Mouse (Mus musculus) heart, embryonic 12.5 days (tissue): ENCODE measurements at regions not wholly inside any gene's neighbourhood (a gene's known extent, or its start where the extent isn't known, plus 50 kb on each side); places are given as distances from the start of the nearest gene placed in this dataset.

Experiments
- ATAC-seq: fragments of 200-750 bp; cut with Nextera tagmentation; 2 replicates; pipeline ENCODE4 v1.8.0; 2017; ENCODE audit warnings: moderate TSS enrichment, moderate library complexity; ENCODE audit not compliant: insufficient number of reproducible peaks, low FRiP score
- H3K27ac ChIP-seq: fragments of 300-500 bp; sonication (generic); 2 replicates; pipeline ENCODE4 v1.5.1; 2016; ENCODE audit warnings: mild to moderate bottlenecking, moderate library complexity; ENCODE audit not compliant: poor library complexity, severe bottlenecking
- H3K27me3 ChIP-seq: fragments of 300-500 bp; sonication (generic); replicated peaks from 2 replicates; pipeline ENCODE4 v1.6.1; 2016; ENCODE audit warnings: mild to moderate bottlenecking, moderate library complexity
- H3K36me3 ChIP-seq: fragments of 300-500 bp; sonication (generic); 2 replicates; pipeline ENCODE4 v1.6.1; 2016; ENCODE audit warnings: mild to moderate bottlenecking, moderate library complexity
- H3K4me1 ChIP-seq: fragments of 300-500 bp; sonication (generic); replicated peaks from 2 replicates; pipeline ENCODE4 v1.6.1; 2016; ENCODE audit warnings: mild to moderate bottlenecking
- H3K4me2 ChIP-seq: fragments of 300-500 bp; sonication (generic); 2 replicates; pipeline ENCODE4 v1.6.1; 2016; ENCODE audit warnings: mild to moderate bottlenecking, moderate library complexity
- H3K4me3 ChIP-seq: fragments of 300-500 bp; sonication (generic); 2 replicates; pipeline ENCODE4 v1.5.1; 2016; ENCODE audit warnings: mild to moderate bottlenecking
- H3K9ac ChIP-seq: fragments of 300-500 bp; sonication (generic); 2 replicates; pipeline ENCODE4 v1.6.1; 2016; ENCODE audit warnings: mild to moderate bottlenecking, moderate library complexity
- H3K9me3 ChIP-seq: fragments of 300-500 bp; sonication (generic); replicated peaks from 2 replicates; pipeline ENCODE4 v1.6.1; 2016; ENCODE audit warnings: mild to moderate bottlenecking, moderate library complexity
- WGBS: fragments of 180-500 bp; shearing (Covaris S2); methylation state at CpG from one replicate; pipeline ENCODE4 v1.1.7; 2016; 5-methylcytosine and 5-hydroxymethylcytosine counted together

DNA sequence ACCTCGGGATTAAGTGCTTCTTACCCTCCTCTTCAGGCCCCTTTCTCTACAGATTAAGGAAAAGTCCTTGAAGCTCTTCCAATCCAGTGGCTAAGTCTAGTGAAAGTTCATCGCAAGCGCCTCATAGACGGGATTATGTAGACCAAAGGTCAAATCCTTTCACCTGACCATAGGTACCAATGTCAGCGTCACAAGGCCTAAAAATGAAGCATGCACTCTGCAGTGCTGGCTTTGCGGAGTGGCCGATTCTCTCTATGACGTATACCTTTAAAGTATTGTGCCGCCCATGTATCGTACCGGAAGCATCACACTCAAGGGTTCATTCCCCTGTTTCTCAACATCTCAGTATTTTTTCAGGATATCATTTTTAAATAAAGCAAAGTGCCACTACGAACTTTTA lies 100.5 kb upstream of the Npvf start:
- H3K4me1 ChIP-seq = no peaks in the 10 kb centered on the region
- H3K9ac ChIP-seq = no peak overlapping the region
- H3K4me3 ChIP-seq = no peak overlapping the region
- H3K9me3 ChIP-seq = no peaks in the 10 kb centered on the region
- no peak overlapping the region for H3K4me2 ChIP-seq
- H3K27me3 ChIP-seq = no peaks in the 10 kb centered on the region
- no peak overlapping the region for H3K27ac ChIP-seq
- WGBS = 87% methylated on average over 12 of the region's 12 CpGs
- ATAC-seq = no peak
- H3K36me3 ChIP-seq = no peaks in the 10 kb centered on the region

DNA sequence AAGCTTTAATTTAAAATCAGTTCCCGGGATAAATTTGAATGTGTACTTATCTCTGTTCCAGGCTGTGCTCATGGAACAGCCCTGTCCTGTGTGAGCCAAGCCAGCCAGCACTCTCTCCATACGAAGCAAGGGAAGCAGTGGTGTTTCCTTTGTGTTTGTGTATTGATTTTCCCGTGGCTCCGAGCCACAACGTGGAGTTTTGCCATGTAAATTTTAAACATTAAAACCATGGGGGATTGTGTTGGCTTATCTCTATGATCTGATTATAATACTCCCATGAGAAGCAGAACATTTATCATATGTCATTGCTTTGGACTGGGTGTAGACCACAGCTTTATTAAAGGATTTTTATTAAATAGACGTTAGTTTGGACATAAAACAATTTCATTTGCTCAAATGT lies 106.1 kb upstream of the Npvf start:
- 65% methylated on average over 6 of the region's 6 CpGs for WGBS
- H3K4me2 ChIP-seq = no peak overlapping the region
- H3K4me1 ChIP-seq = no peaks in the 10 kb centered on the region
- no peaks in the 10 kb centered on the region for H3K9me3 ChIP-seq
- ATAC-seq = no peak
- no peaks in the 10 kb centered on the region for H3K36me3 ChIP-seq
- H3K4me3 ChIP-seq = no peak overlapping the region
- H3K27ac ChIP-seq = no peak overlapping the region
- no peak overlapping the region for H3K9ac ChIP-seq
- no peaks in the 10 kb centered on the region for H3K27me3 ChIP-seq

DNA sequence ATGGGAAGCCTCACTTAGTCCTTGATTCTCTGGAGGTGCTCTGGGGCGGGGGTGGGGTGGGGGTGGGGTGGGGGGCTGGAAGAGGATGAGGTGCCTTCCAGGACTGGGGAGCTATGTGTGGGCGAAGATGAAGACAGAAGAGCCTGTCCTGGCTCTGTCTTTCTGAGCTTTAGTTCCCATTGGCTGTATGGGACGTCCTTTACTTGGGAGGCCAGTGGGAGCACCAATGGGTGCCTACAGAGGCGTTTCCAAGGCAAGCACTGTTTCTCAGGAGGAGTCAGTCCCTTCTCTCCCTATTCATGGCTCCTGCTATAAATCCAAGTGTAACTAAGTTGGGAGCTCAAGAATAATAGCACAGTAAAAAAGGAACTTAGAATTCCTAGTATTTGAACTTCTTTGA lies 108.9 kb upstream of the Npvf start:
- ATAC-seq = no peak
- Histone ChIP-seq H3K9ac (no peak overlapping the region), H3K4me1 (no peaks in the 10 kb centered on the region), H3K27me3 (no peaks in the 10 kb centered on the region), H3K36me3 (no peaks in the 10 kb centered on the region), H3K27ac (no peak overlapping the region), H3K4me3 (no peak overlapping the region), H3K4me2 (no peak overlapping the region), H3K9me3 (no peaks in the 10 kb centered on the region)
- 52% methylated on average over 4 of the region's 4 CpGs for WGBS

DNA sequence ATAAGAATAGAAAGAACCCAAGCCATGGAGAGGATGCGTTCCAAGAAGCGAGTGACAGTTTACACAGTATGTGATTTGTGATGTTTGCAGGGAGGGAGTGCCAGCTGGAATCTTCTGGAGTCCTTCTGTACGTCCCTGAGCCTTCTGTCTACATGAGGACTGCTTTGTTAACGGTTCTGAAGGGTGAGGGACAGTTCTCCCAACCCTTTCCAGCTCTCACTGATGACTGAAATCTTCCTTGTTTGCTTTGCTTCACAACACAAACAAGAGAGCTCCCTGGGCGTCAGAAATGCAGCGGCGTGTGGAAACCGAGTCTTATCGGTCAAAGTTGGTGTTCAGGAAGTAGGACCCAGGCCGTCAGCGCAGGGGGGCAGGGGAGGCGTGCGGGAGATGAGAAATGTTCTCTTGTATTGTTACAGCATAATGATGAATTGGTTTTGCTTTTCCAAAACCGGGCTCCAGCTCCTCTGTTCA lies 112.2 kb upstream of the Npvf start:
- 49% methylated on average over 14 of the region's 14 CpGs for WGBS
- H3K4me1 ChIP-seq = no peaks in the 10 kb centered on the region
- no peaks in the 10 kb centered on the region for H3K9me3 ChIP-seq
- ATAC-seq = no peak
- H3K4me3 ChIP-seq = no peak overlapping the region
- no peaks in the 10 kb centered on the region for H3K27me3 ChIP-seq
- H3K9ac ChIP-seq = no peak overlapping the region
- no peak overlapping the region for H3K27ac ChIP-seq
- H3K36me3 ChIP-seq = no peaks in the 10 kb centered on the region
- peak overlapping the region; percentile 35 for H3K4me2 ChIP-seq

DNA sequence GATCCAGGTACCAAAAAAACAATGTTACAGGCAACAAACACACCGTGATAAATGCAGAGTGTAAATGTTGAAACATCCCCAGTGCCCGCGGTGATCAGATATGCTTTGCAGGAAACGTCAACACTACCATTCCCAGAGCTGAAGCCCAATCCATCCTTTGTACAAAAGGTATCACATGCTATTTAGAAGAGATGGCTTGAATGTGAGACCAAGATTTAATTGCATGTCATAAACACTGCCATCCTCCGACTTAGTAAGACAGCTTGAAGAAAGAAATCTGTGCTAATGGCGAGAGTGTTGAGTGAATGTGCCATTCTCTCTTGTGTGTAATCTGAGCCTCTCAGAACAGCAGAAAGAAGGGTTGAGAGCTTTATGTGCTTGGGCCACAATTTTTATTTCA lies 112.9 kb upstream of the Npvf start:
- H3K27ac ChIP-seq = no peak overlapping the region
- H3K4me1 ChIP-seq = no peaks in the 10 kb centered on the region
- ATAC-seq = no peak
- no peak overlapping the region for H3K9ac ChIP-seq
- no peaks in the 10 kb centered on the region for H3K9me3 ChIP-seq
- no peaks in the 10 kb centered on the region for H3K36me3 ChIP-seq
- H3K4me2 ChIP-seq = no peak overlapping the region
- WGBS = 46% methylated on average over 6 of the region's 6 CpGs
- no peak overlapping the region for H3K4me3 ChIP-seq
- H3K27me3 ChIP-seq = no peaks in the 10 kb centered on the region

DNA sequence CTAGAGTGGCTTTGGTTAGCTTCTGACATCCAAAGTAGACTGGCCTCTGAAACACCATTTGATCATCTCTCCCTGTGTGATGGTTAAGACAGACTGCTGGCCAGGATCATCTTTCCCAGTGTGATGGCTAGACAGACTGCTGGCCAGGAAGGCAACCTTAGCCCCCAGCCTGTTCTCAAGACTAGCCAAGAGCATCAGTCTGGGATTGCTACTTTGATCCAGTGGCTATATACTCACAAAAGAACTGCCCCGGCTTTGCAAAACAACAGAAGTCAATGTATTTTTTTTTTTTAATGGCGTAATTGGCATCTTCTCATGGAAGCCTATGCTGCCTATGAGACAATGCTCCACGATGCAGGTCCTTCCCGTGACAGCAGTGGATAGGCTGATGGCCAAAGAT lies 113.6 kb upstream of the Npvf start:
- H3K27ac ChIP-seq = no peak overlapping the region
- no peaks in the 10 kb centered on the region for H3K4me1 ChIP-seq
- H3K9me3 ChIP-seq = no peaks in the 10 kb centered on the region
- no peak overlapping the region for H3K9ac ChIP-seq
- no peak overlapping the region for H3K4me2 ChIP-seq
- H3K4me3 ChIP-seq = no peak overlapping the region
- no peak for ATAC-seq
- H3K36me3 ChIP-seq = no peaks in the 10 kb centered on the region
- 86% methylated on average over 4 of the region's 4 CpGs for WGBS
- no peaks in the 10 kb centered on the region for H3K27me3 ChIP-seq

DNA sequence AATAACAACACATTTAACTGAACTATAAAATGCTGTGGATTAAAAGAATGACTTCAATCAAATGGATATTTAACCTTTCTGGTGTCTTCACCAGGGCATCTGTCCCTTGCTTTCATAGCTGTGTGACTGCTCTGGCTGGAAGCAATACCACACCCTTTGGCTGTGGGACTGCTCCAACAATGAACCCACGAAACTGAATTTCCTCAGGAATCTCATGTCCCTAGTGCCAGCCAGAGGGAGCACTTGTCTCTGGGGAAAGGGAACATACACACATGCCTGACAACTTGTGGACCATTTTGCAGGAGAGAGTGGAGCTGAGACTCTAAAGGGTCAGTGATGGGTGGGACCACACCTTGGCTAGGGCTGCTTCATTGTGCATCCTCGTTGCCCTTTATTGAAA lies 114.9 kb upstream of the Npvf start:
- Histone ChIP-seq H3K9ac (no peak overlapping the region), H3K4me2 (no peak overlapping the region), H3K4me1 (no peaks in the 10 kb centered on the region), H3K27ac (no peak overlapping the region), H3K9me3 (no peaks in the 10 kb centered on the region), H3K36me3 (no peaks in the 10 kb centered on the region), H3K27me3 (no peaks in the 10 kb centered on the region), H3K4me3 (no peak overlapping the region)
- no peak for ATAC-seq
- 83% methylated on average over 2 of the region's 2 CpGs for WGBS

DNA sequence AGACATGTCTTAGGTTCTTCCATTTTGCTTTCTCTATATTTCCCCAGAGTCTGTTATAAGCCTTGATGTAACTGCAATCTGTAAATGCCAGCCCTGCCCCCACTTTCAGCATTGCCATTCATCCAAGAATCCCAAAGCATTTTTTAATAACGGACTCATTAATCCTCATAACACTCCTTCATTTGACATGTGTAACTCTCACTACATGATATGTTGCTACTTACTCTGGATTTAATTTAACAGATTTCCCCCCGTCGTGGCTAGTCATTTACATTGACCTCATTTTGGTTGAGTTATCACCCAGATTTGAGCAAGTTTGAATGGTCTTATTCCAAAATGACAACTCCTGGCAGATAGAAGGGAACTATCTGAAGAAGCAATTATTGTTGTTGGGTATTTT lies 116.2 kb upstream of the Npvf start:
- no peak overlapping the region for H3K4me2 ChIP-seq
- H3K4me3 ChIP-seq = no peak overlapping the region
- no peaks in the 10 kb centered on the region for H3K36me3 ChIP-seq
- H3K4me1 ChIP-seq = no peaks in the 10 kb centered on the region
- H3K9ac ChIP-seq = no peak overlapping the region
- WGBS = 85% methylated on average over 3 of the region's 3 CpGs
- ATAC-seq = no peak
- no peaks in the 10 kb centered on the region for H3K9me3 ChIP-seq
- H3K27me3 ChIP-seq = no peaks in the 10 kb centered on the region
- no peak overlapping the region for H3K27ac ChIP-seq

DNA sequence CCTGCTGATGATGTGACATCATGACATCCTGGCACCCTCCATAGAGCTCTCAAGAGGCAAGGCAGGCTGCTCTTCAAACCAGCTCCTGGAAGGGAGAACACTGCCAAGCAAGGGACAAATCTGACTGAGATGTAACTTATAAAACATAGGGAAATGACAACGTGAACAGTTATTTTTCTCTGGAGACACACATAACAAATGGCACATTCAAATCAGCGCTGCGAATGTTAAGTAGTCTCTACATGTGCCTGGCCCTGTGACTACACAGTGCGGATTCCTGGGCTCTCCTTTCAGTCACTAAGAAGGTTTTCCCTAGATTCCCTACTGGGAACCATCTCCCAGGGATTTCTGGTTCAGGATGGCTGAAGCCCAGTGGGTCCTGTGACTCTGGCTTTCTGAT lies 121.4 kb upstream of the Npvf start:
- Histone ChIP-seq H3K9ac (no peak overlapping the region), H3K4me1 (peaks cover 9% of the 10 kb centered on the region), H3K4me2 (no peak overlapping the region), H3K4me3 (no peak overlapping the region), H3K27me3 (no peaks in the 10 kb centered on the region), H3K36me3 (no peaks in the 10 kb centered on the region), H3K27ac (no peak overlapping the region), H3K9me3 (no peaks in the 10 kb centered on the region)
- ATAC-seq = no peak
- WGBS = 82% methylated on average over 4 of the region's 4 CpGs

DNA sequence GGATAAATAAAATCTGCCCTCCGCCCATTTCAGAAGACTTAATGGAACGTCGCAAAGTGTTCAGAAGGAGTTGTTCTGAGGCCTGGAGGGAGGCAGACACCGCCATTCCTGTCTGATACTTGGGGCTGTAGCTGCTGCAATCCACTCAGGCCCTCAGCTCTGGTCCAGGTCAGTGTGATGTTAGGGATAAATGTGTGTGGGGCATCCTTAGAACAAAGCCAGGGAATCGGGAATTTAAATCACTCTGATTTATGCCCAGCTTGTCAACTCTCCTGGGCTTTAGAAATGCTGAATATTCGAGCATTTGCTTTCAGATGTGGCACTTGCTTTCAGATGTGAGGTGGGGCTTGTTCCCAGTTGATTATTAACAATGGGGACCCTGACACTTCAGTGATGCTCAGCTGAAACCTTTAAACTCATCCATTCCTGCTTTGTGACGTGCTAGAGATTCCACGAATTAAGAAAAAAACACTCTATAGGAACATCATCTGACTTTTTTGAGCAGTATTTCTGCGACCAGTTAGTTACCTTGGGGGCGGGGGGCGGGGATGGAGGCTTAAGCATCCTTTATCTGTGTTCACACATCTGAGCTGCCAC lies 122.1 kb upstream of the Npvf start:
- H3K9me3 ChIP-seq = no peaks in the 10 kb centered on the region
- H3K4me3 ChIP-seq = no peak overlapping the region
- 62% methylated on average over 11 of the region's 11 CpGs for WGBS
- H3K27ac ChIP-seq = no peak overlapping the region
- no peaks in the 10 kb centered on the region for H3K36me3 ChIP-seq
- peaks cover 9% of the 10 kb centered on the region for H3K4me1 ChIP-seq
- H3K9ac ChIP-seq = no peak overlapping the region
- H3K27me3 ChIP-seq = no peaks in the 10 kb centered on the region
- no peak for ATAC-seq
- H3K4me2 ChIP-seq = no peak overlapping the region

DNA sequence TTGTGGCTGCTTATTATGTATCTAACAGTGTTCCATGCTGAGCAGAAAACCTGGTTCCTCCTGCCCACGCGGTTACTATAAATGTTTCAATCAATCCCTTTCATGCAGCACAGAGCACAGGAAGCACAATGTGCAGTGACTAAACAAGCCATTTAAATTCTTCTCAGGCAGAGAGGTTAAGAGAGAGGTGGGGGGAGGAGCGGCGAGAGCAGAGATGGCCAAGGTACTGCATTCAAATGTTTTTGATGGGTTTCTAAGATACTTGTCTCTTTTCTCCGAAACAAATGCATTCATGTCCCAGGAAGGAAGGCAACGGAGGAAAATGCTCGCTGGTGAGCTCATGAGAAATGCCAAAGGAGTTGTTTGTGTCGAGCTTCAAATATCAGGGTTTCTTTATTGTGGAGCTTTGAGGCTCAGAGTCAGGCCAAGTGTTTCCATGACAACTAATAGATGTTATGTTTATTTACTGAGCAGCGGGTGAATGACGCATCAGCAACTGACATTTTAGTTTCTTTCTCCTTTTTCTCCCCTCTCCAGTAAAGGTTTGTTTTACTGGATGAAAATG lies 122.8 kb upstream of the Npvf start:
- Histone ChIP-seq H3K4me2 (peak overlapping the region; percentile 35), H3K27me3 (no peaks in the 10 kb centered on the region), H3K9me3 (no peaks in the 10 kb centered on the region), H3K9ac (no peak overlapping the region), H3K36me3 (no peaks in the 10 kb centered on the region), H3K4me3 (no peak overlapping the region), H3K4me1 (peaks cover 9% of the 10 kb centered on the region), H3K27ac (no peak overlapping the region)
- no peak for ATAC-seq
- 32% methylated on average over 10 of the region's 10 CpGs for WGBS

DNA sequence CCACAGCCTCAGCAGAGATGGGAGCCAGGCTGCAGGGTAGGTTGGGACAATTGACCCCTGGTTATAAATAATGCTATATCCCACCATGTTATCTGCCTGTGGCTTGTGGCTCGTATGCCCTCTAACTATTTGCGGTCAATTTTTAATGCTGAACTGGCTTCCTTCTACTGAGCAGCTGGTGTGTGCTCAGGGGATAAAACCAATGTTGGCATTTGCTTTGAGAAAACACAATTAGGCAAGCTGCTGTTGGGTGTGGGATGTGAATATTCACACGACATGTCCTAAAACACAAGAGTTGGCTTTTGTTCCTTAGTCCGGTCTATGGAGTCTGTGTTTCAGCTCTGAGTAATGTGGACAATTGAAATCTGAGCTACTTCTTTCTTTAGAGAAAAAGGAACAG lies 123.6 kb upstream of the Npvf start:
- 82% methylated on average over 4 of the region's 4 CpGs for WGBS
- Histone ChIP-seq H3K9ac (no peak overlapping the region), H3K4me3 (no peak overlapping the region), H3K27ac (no peak overlapping the region), H3K9me3 (no peaks in the 10 kb centered on the region), H3K36me3 (no peaks in the 10 kb centered on the region), H3K4me1 (peaks cover 9% of the 10 kb centered on the region), H3K4me2 (no peak overlapping the region), H3K27me3 (no peaks in the 10 kb centered on the region)
- ATAC-seq = no peak
